Mouse (Mus musculus) liver, adult 2 months (tissue): ENCODE results near the gene Coq6. TPM values are rescaled to one million over a fixed set of nuclear protein-coding genes. Genes with fewer than 3 reads are reported as not detected.
A peak's percentile ranks its signal among the peaks of the same experiment; 100 is the strongest.
"Not testable (repeated sequence)": the region's sequence is repeated elsewhere in the genome, so short reads cannot be mapped to it uniquely, and the experiment has no call there.

ENCODE experiments used
- DNase-seq: peaks from one replicate; pipeline ENCODE4 v3.0.0-alpha.2; 2011; ENCODE audit warnings: low read depth, low spot score; ENCODE audit errors: extremely low read depth
- H3K27ac ChIP-seq: fragments of 200-500 bp; replicated peaks from 2 replicates; pipeline ENCODE4 v1.5.1; 2012; ENCODE audit warnings: low read depth, mild to moderate bottlenecking, control low read depth, inconsistent platforms, low read length; ENCODE audit not compliant: insufficient read depth
- H3K27me3 ChIP-seq: fragments of 200-500 bp; 2 replicates; pipeline ENCODE4 v1.6.1; 2012; ENCODE audit warnings: mild to moderate bottlenecking, moderate library complexity, low read length, inconsistent platforms; ENCODE audit not compliant: control insufficient read depth, insufficient read depth
- H3K36me3 ChIP-seq: fragments of 200-500 bp; 2 replicates; pipeline ENCODE4 v1.6.1; 2012; ENCODE audit warnings: low read length, inconsistent platforms; ENCODE audit not compliant: control insufficient read depth, insufficient read depth
- H3K4me1 ChIP-seq: fragments of 200-500 bp; 2 replicates; pipeline ENCODE4 v1.6.1; 2011; ENCODE audit warnings: low read length; ENCODE audit not compliant: control insufficient read depth, insufficient read depth
- H3K4me3 ChIP-seq: fragments of 200-500 bp; 2 replicates; pipeline ENCODE4 v1.5.1; 2011; ENCODE audit warnings: low read depth, mild to moderate bottlenecking, control low read depth, low read length, moderate library complexity; ENCODE audit not compliant: insufficient read depth
- H3K79me2 ChIP-seq: fragments of 200-500 bp; 2 replicates; pipeline ENCODE4 v1.6.1; 2012; ENCODE audit warnings: inconsistent platforms, mild to moderate bottlenecking, low read length, moderate library complexity; ENCODE audit not compliant: control insufficient read depth, insufficient read depth
- H3K9ac ChIP-seq: fragments of 200-500 bp; 2 replicates; pipeline ENCODE4 v1.6.1; 2012; ENCODE audit warnings: low read depth, mild to moderate bottlenecking, control low read depth, inconsistent platforms, low read length
- CTCF ChIP-seq: fragments of 200-500 bp; IDR thresholded peaks from 2 replicates; pipeline ENCODE4 v1.5.1; 2011; ENCODE audit warnings: low read depth, low read length, control low read depth
- POLR2A ChIP-seq: fragments of 200-500 bp; IDR thresholded peaks from 2 replicates; pipeline ENCODE4 v1.6.1; 2011; ENCODE audit warnings: low read length, control low read depth; ENCODE audit not compliant: insufficient read depth; ENCODE audit errors: extremely low read depth
- WGBS: fragments of 180-500 bp; shearing (Covaris S2); methylation state at CpG from one replicate; pipeline ENCODE4 v1.1.7; 2018; 5-methylcytosine and 5-hydroxymethylcytosine counted together
- polyA plus RNA-seq: library from polyadenylated mRNA; depleted of rRNA; stranded (reverse); fragments of >200 nt; gene quantifications from 2 replicates; pipeline ENCODE4 v1.2.3, GENCODE M21; 2012
- total RNA-seq: library from RNA; depleted of rRNA; stranded (reverse); fragments of >200 nt; gene quantifications from 2 replicates; pipeline ENCODE4 v1.2.3, GENCODE M21; 2014

The Coq6 gene
- total and polyA plus RNA-seq, 2 experiments, result 21.2 to 27.8 TPM

DNA sequence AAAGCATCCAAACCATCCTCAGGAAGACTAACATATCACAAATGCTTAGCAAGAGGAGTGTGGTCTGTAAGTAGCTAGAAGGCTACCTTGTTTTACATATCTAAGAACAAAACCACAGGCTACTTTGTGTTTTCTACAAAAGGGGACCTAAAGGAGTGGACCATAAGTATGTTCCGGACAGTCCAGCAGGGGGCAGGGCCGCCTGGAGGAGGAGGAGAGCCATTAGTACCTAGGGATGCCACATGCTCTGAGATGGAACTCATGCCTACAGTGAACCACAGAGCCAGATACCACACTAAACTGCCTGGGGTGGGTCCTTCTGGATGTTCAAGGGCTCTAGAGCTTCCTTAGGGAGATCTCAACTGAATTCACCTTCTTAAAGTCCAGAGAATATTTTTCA is 14.3 kb upstream of the Coq6 start:
- Histone ChIP-seq H3K4me3 (no peak overlapping the region), H3K27ac (no peak overlapping the region), H3K27me3 (no peaks in the 10 kb centered on the region), H3K79me2 (no peaks in the 10 kb centered on the region), H3K9ac (no peak overlapping the region), H3K4me1 (no peaks in the 10 kb centered on the region), H3K36me3 (peaks cover 15% of the 10 kb centered on the region)
- TF ChIP-seq CTCF (peak; percentile 80), POLR2A (no peak)
- DNase-seq, result peak; percentile 21
- 54% methylated on average over 2 of the region's 2 CpGs for WGBS

DNA sequence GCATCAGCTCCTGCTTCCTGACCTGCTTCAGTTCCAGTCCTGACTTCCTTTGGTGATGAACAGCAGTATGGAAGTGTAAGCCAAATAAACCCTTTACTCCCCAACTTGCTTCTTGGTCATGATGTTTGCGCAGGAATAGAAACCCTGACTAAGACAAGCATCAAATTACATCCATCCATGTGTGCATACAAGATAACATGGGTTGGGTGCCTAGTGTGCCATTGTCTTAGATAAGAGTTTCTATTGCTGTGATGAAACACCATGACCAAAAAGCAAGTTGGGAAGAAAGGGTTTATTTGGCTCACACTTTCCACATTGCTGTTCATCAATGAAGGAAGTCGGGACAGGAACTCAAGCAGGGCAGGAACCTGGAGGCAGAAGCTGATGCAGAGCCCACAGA is 2.8 kb upstream of the Coq6 start:
- not testable (repeated sequence) for H3K4me3 ChIP-seq, DNase-seq, H3K9ac ChIP-seq, H3K79me2 ChIP-seq, H3K27ac ChIP-seq, H3K27me3 ChIP-seq, H3K4me1 ChIP-seq, H3K36me3 ChIP-seq
- 87% methylated on average over 2 of the region's 2 CpGs for WGBS

DNA sequence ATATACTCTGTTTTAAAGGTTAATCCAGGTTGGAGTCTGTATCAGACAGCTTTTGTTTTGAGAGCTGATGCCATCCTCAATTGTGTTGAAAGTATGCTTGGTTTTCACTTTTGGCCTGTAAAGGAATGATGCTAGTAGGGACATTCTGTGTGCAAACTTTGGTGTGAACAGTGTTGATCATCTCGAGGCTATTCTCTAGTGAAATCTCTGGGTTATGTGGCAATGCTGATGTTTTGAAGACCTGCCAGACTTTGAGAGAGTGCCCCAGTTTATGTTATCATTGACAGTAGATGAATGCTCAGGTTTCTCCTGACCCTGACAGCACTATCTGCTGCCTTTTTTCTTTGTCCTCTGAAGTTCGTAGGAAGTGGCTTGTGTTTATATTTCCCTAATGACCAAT is 1.4 kb downstream of the Coq6 start:
- H3K4me1 ChIP-seq, result 0 out of 2 replicates have a peak, but pooled peaks cover 2% of the 10 kb centered on the region
- no peak overlapping the region for H3K9ac ChIP-seq
- peak overlapping the region; percentile 93; the same call in 1 of the 2 replicates for H3K4me3 ChIP-seq
- DNase-seq, result peak; percentile 66
- no peak overlapping the region for H3K27ac ChIP-seq
- H3K27me3 ChIP-seq, result no peaks in the 10 kb centered on the region
- TF ChIP-seq POLR2A, result no peak
- TF ChIP-seq CTCF, result no peak
- H3K79me2 ChIP-seq, result peaks cover 16% of the 10 kb centered on the region; the same call in 1 of the 2 replicates
- no peaks in the 10 kb centered on the region for H3K36me3 ChIP-seq
- 7% methylated on average over 2 of the region's 2 CpGs for WGBS

DNA sequence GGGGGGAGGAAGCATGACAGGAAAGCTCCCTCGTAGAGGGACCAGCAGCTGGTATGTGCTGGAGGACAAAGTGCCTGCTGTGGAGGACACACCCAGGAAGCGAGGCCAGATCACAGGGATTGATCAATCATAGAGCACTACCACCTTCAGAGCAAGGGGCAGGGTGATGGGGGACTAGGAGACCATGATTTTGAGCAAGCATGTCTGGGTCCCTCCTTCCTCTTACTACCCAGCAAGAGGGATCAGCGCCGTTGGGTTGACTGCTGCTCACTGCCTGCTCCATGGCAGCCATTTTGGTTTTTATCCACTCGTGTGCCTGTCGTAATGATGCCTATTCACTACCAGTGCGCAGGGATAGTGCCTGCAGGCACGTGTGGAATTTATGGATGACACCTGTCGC is 2.8 kb downstream of the Coq6 start:
- Histone ChIP-seq H3K36me3 (peaks cover 5% of the 10 kb centered on the region; the same call in 1 of the 2 replicates), H3K27me3 (no peaks in the 10 kb centered on the region), H3K4me3 (no peak overlapping the region), H3K4me1 (0 out of 2 replicates have a peak, but pooled peaks cover 2% of the 10 kb centered on the region), H3K27ac (no peak overlapping the region), H3K79me2 (peaks cover 16% of the 10 kb centered on the region; the same call in 1 of the 2 replicates), H3K9ac (no peak overlapping the region)
- DNase-seq, result no peak
- TF ChIP-seq POLR2A (no peak), CTCF (no peak)
- WGBS, result 80% methylated on average over 9 of the region's 9 CpGs

DNA sequence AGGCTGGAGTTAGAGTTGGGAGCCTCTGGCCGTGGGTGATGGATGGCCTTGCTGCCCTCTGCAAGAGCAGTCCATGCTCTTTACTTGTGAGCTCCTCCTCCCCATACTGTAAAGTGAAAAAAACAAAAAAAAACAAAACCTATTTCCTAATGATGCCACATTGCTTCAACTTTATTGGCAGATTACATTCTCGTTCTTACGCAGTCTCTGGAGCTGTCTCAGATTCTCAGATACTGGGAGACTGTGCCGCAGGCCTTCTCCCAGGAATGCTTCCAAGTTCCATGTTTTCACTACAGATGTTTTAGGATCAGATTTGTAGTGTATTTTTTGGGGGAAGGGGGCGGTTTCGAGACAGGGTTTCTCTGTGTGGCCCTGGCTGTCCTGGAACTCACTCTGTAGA is 3.7 kb downstream of the Coq6 start:
- DNase-seq, result no peak
- H3K79me2 ChIP-seq, result peaks cover 16% of the 10 kb centered on the region; the same call in 1 of the 2 replicates
- no peak overlapping the region for H3K9ac ChIP-seq
- H3K27ac ChIP-seq, result no peak overlapping the region
- WGBS, result 90% methylated on average over 6 of the region's 6 CpGs
- TF ChIP-seq POLR2A (no peak), CTCF (no peak)
- H3K36me3 ChIP-seq, result peaks cover 5% of the 10 kb centered on the region; the same call in 1 of the 2 replicates
- 0 out of 2 replicates have a peak, but pooled peaks cover 2% of the 10 kb centered on the region for H3K4me1 ChIP-seq
- H3K27me3 ChIP-seq, result no peaks in the 10 kb centered on the region
- H3K4me3 ChIP-seq, result no peak overlapping the region

DNA sequence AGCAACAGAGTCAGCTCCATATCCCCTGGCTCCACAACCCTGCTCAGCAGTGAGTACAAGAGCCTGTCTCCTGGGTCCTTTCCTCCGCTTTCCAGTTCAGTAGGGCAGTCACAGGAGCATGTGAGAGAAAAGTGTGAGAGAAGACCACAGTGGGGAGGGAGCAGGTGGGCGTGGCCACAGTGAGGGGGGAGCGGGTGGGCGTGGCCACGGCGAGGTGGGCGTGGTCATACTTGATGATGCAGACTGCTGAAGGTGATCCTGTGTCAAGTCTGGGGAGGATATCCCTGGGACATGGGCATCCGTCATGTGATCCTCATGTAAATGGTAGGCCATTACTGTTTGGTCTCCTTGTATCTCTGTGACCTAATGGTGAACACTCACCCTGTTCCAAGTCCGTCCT is 5.5 kb downstream of the Coq6 start:
- 71% methylated on average over 9 of the region's 9 CpGs for WGBS
- 0 out of 2 replicates have a peak, but pooled peaks cover 2% of the 10 kb centered on the region for H3K4me1 ChIP-seq
- no peak overlapping the region for H3K4me3 ChIP-seq
- H3K27ac ChIP-seq, result no peak overlapping the region
- H3K9ac ChIP-seq, result no peak overlapping the region
- TF ChIP-seq CTCF, result no peak
- no peak for TF ChIP-seq POLR2A
- H3K27me3 ChIP-seq, result no peaks in the 10 kb centered on the region
- H3K79me2 ChIP-seq, result peaks cover 16% of the 10 kb centered on the region; the same call in 1 of the 2 replicates
- peaks cover 10% of the 10 kb centered on the region; the same call in 1 of the 2 replicates for H3K36me3 ChIP-seq
- no peak for DNase-seq
